In genomic region chr11:44127088-44127487, GRCm38 (mm10) we compare ENCODE assay signal across 15 mouse cellular contexts.
DNase-seq lines count a peak whose midpoint lies in the region; ATAC-seq and TF ChIP-seq lines count a peak whose summit lies in the region.
"Had no signal": no experiment of that assay in that cellular context is flagged by ENCODE, and none has a peak within 500 bp of the region (broad histone marks: within the 10 kb centered on the region; RNA-seq: fewer than 3 reads in every experiment).

No protein-coding gene starts in this region.

- no peak overlapping the region for H3K27ac ChIP-seq in heart, embryonic 10.5 days
- H3K27ac ChIP-seq in heart, adult 2 months = no peak overlapping the region
- H3K27ac ChIP-seq in liver, embryonic 12.5 days = no peak overlapping the region

- no peaks in the 10 kb centered on the region for H3K9me3 ChIP-seq in heart, embryonic 10.5 days
- no peaks in the 10 kb centered on the region for H3K9me3 ChIP-seq in liver, embryonic 12.5 days (replicated peaks)

- TF ChIP-seq EP300 in heart, adult 2 months (IDR thresholded peaks at IDR 0.05; ENCODE audit: insufficient read depth, low read depth, low read length) = no peak

- no peaks in the 10 kb centered on the region for H3K27me3 ChIP-seq in heart, embryonic 10.5 days (ENCODE audit: insufficient read depth, poor library complexity, severe bottlenecking)
- no peaks in the 10 kb centered on the region for H3K27me3 ChIP-seq in heart, adult 2 months (ENCODE audit: control insufficient read depth, insufficient read depth, low read length)
- no peaks in the 10 kb centered on the region for H3K27me3 ChIP-seq in liver, embryonic 12.5 days (replicated peaks)

- no peak overlapping the region for H3K4me3 ChIP-seq in heart, embryonic 10.5 days
- H3K4me3 ChIP-seq in heart, adult 2 months = no peak overlapping the region
- H3K4me3 ChIP-seq in liver, embryonic 12.5 days = no peak overlapping the region
- H3K4me3 ChIP-seq: erythroblast, embryonic 14.5 days had no signal

- no peak for TF ChIP-seq POLR2A in heart, adult 2 months (IDR thresholded peaks at IDR 0.05; ENCODE audit: insufficient read depth, low read depth, low read length)

- peak; percentile 66 for DNase-seq in heart, embryonic 10.5 days (ENCODE audit: low spot score)
- no peak for DNase-seq in heart, adult 2 months
- peak; percentile 9 for DNase-seq in right cerebral cortex, adult 18-20 months
- no peak for DNase-seq in right cerebral cortex, postnatal 14 days
- DNase-seq in layer of hippocampus, postnatal 36 days = peak; percentile 14 to 27
- DNase-seq in telencephalon, adult 2 months (ENCODE audit: low read depth, low spot score) = peak; percentile 21
- no peak for DNase-seq in thymus, postnatal 25 days
- DNase-seq: adrenal gland, postnatal 36 days; cerebellum, adult 9-11 months; heart, adult 18-20 months; liver, postnatal 0 days had no signal

- peaks cover 6% of the 10 kb centered on the region; the same call in 1 of the 2 replicates for H3K4me1 ChIP-seq in heart, embryonic 10.5 days
- no peaks in the 10 kb centered on the region for H3K4me1 ChIP-seq in heart, adult 2 months (ENCODE audit: control insufficient read depth, insufficient read depth, low read length)
- no peaks in the 10 kb centered on the region for H3K4me1 ChIP-seq in liver, embryonic 12.5 days

- no peak overlapping the region for H3K4me2 ChIP-seq in liver, embryonic 12.5 days

- no peak overlapping the region for H3K9ac ChIP-seq in heart, adult 2 months (ENCODE audit: low read depth, low read length)
- no peak overlapping the region for H3K9ac ChIP-seq in liver, embryonic 12.5 days
- H3K9ac ChIP-seq: liver, postnatal 0 days had no signal

- WGBS in heart, embryonic 10.5 days = 49% methylated on average over 9 of the region's 9 CpGs
- WGBS in heart, adult 2 months = 66% methylated on average over 9 of the region's 9 CpGs
- WGBS in liver, embryonic 12.5 days (ENCODE audit: insufficient replicate concordance) = 70% methylated on average over 9 of the region's 9 CpGs

- H3K79me2 ChIP-seq in heart, adult 2 months (replicated peaks; ENCODE audit: control insufficient read depth, insufficient read depth, low read length) = no peaks in the 10 kb centered on the region

- TF ChIP-seq CTCF in heart, adult 2 months (IDR thresholded peaks at IDR 0.05) = no peak

- no peaks in the 10 kb centered on the region for H3K36me3 ChIP-seq in heart, embryonic 10.5 days
- H3K36me3 ChIP-seq in heart, adult 2 months (ENCODE audit: control insufficient read depth, insufficient read depth, low read length) = no peaks in the 10 kb centered on the region
- H3K36me3 ChIP-seq in liver, embryonic 12.5 days = no peaks in the 10 kb centered on the region

- no peak for ATAC-seq in liver, embryonic 12.5 days
- ATAC-seq: CD4-positive, CD25-positive, alpha-beta regulatory T cell, adult 4 months; intestine, postnatal 0 days; liver, postnatal 0 days had no signal

- intact Hi-C loops in heart, adult 2 months (cut with DNase I) = loop anchor here (5.0 kb wide), 1 partner anchor 290 kb away; no protein-coding TSS in a partner anchor

Comparison
In these comparisons a context has a peak if more than half of its experiments do, and no peak if none do; other contexts are left out.
1. DNase-seq: peak in heart, embryonic 10.5 days (single experiment), right cerebral cortex, adult 18-20 months (single experiment), layer of hippocampus, postnatal 36 days (2 of 2) and telencephalon, adult 2 months (single experiment); none in heart, adult 2 months (0 of 2), right cerebral cortex, postnatal 14 days (single experiment) and thymus, postnatal 25 days (single experiment).